Mouse (Mus musculus) hindbrain, embryonic 16.5 days (tissue): ENCODE results near the gene Samd8. TPM values are rescaled to one million over a fixed set of nuclear protein-coding genes. Genes with fewer than 3 reads are reported as not detected.

Experiments used
- ATAC-seq: fragments of 200-750 bp; cut with Nextera tagmentation; 2 replicates; pipeline ENCODE4 v1.8.0; 2017; ENCODE audit warnings: moderate TSS enrichment, moderate library complexity
- H3K27ac ChIP-seq: fragments of 300-500 bp; sonication (generic); 2 replicates; pipeline ENCODE4 v1.5.1; 2014; ENCODE audit warnings: low read depth, mild to moderate bottlenecking, control low read depth, low read length, moderate library complexity
- H3K27me3 ChIP-seq: fragments of 300-500 bp; sonication (generic); replicated peaks from 2 replicates; pipeline ENCODE4 v1.6.1; 2014; ENCODE audit warnings: low read length; ENCODE audit not compliant: control insufficient read depth, insufficient read depth
- H3K36me3 ChIP-seq: fragments of 300-500 bp; sonication (generic); 2 replicates; pipeline ENCODE4 v1.6.1; 2014; ENCODE audit warnings: mild to moderate bottlenecking, low read length, moderate library complexity, mixed read lengths; ENCODE audit not compliant: control insufficient read depth, insufficient read depth
- H3K4me1 ChIP-seq: fragments of 300-500 bp; sonication (generic); 2 replicates; pipeline ENCODE4 v1.6.1; 2014; ENCODE audit warnings: low read depth, low read length; ENCODE audit not compliant: control insufficient read depth, insufficient read depth
- H3K4me2 ChIP-seq: fragments of 300-500 bp; sonication (generic); 2 replicates; pipeline ENCODE4 v1.6.1; 2014; ENCODE audit warnings: mild to moderate bottlenecking, low read length, control low read depth, moderate library complexity
- H3K4me3 ChIP-seq: fragments of 300-500 bp; sonication (generic); 2 replicates; pipeline ENCODE4 v1.5.1; 2014; ENCODE audit warnings: mild to moderate bottlenecking, low read length, control low read depth, moderate library complexity
- H3K9ac ChIP-seq: fragments of 300-500 bp; sonication (generic); 2 replicates; pipeline ENCODE4 v1.6.1; 2014; ENCODE audit warnings: low read depth, mild to moderate bottlenecking, control low read depth, low read length, moderate library complexity
- H3K9me3 ChIP-seq: fragments of 300-500 bp; sonication (generic); 2 replicates; pipeline ENCODE4 v1.6.1; 2014; ENCODE audit warnings: mild to moderate bottlenecking, low read length, moderate library complexity; ENCODE audit not compliant: control insufficient read depth
- WGBS: fragments of 180-500 bp; shearing (Covaris S2); extraction: QIAGEN DNeasy Blood & Tissue Kit; methylation state at CpG from one replicate; pipeline ENCODE4 v1.1.7; 2014; 5-methylcytosine and 5-hydroxymethylcytosine counted together
- polyA plus RNA-seq: library from polyadenylated mRNA; unstranded; fragments of >200 nt; fragmentation: Nextera tagmentation; extraction: Ambion mirVana; gene quantifications from 2 replicates; pipeline ENCODE4 v1.2.1, GENCODE M21; 2015

Gene Samd8
- polyA plus RNA-seq, 1 experiment from 2014 or later: 20.4 TPM

DNA sequence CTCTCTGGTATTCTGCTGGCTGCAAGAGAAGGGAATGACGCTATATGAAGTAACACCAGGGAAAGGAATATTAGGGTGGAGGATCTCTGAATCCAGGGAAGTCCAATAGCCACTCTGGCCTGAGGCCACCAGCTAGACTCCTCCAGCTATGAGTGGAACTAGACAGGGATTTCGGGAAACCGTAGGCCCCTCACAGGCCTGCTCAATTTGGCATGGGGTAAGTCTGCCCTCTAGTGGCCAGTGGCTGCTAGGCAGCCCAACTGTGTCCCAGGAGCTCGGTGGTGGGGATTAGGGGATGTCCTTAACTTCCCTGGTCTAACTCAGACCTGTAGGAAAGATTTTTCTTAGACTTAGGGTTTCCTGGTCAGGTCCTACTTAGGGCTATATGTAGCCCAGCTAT, 8.5 kb upstream of the Samd8 start:
- Histone ChIP-seq H3K36me3 (no peaks in the 10 kb centered on the region), H3K4me3 (no peak overlapping the region), H3K9me3 (no peaks in the 10 kb centered on the region), H3K4me2 (no peak overlapping the region), H3K4me1 (no peaks in the 10 kb centered on the region), H3K27ac (no peak overlapping the region), H3K9ac (no peak overlapping the region), H3K27me3 (no peaks in the 10 kb centered on the region; the same call in 1 of the 2 replicates)
- peak; percentile 86 for ATAC-seq
- 13% methylated on average over 4 of the region's 4 CpGs for WGBS

DNA sequence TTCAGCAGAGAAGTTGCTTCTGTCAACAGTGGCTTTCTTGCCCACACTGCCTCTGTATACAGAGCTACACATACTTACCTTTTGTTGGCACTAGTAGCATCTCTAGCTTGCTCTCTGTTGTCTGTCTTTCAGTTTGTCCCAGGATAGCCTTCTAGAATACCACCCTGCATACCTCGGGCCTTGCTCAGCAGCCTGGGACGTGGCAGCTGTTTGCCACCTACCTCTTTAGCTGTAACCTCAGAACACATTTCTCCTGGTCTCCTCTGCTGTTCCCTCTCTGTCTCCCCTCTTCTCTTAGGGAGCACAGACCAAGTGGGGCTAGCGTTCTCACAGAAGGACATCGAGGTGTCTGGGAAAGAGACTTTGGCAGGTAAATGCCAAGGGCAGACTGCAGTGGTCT, 7.9 kb upstream of the Samd8 start:
- Histone ChIP-seq H3K4me2 (no peak overlapping the region), H3K4me1 (no peaks in the 10 kb centered on the region), H3K4me3 (no peak overlapping the region), H3K27ac (no peak overlapping the region), H3K36me3 (no peaks in the 10 kb centered on the region), H3K27me3 (no peaks in the 10 kb centered on the region; the same call in 1 of the 2 replicates), H3K9ac (no peak overlapping the region), H3K9me3 (no peaks in the 10 kb centered on the region)
- WGBS: 96% methylated on average over 4 of the region's 4 CpGs
- ATAC-seq: no peak

DNA sequence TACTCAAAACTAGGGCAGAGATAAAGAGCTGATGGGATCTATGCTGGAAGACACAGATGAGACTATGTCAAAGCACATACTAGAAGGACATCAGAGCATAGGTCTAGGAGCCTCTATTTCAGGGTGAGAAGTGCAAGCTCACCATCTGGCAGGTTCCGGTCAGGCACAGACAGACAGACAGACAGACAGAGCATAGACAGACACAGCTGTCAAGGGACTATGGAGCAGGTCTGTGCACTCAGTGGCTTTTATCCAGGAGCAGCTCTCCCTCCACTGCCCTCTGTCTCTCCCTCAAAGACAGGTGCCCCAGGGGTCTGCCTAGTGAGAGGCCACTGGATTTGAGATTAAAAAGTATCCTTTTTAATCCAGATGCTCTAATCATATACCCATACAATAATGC, 6.2 kb upstream of the Samd8 start:
- no peak for ATAC-seq
- 95% methylated on average over 1 of the region's 1 CpGs for WGBS

DNA sequence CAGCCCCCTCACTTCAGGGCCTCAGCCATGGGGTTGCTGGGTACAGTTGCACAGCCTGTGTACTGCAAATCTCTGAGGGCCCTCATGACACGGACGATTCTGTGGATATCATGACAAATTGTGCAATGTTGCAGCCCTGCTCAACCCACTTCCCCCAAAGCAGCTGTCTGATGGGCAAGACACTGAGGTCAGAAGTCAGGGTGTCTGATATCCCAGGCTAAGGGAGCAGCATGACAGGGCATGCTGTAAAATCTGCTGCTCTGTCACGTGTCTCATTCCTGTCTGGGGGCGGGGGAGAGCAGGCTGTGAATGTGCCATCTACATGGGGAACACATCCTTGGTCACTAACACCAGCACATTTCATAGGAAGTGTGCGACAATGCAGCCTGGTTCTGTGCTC, 5.2 kb upstream of the Samd8 start:
- Histone ChIP-seq H3K9ac (no peak overlapping the region), H3K4me1 (0 out of 2 replicates have a peak, but pooled peaks cover 2% of the 10 kb centered on the region), H3K36me3 (no peaks in the 10 kb centered on the region), H3K4me2 (no peak overlapping the region), H3K4me3 (no peak overlapping the region), H3K9me3 (no peaks in the 10 kb centered on the region), H3K27me3 (no peaks in the 10 kb centered on the region; the same call in 1 of the 2 replicates), H3K27ac (no peak overlapping the region)
- no peak for ATAC-seq
- 88% methylated on average over 5 of the region's 5 CpGs for WGBS

More for the DNA sequence above, 6.2 kb upstream of the Samd8 start:
- H3K4me2 ChIP-seq: no peak overlapping the region
- H3K9ac ChIP-seq: no peak overlapping the region
- no peaks in the 10 kb centered on the region; the same call in 1 of the 2 replicates for H3K27me3 ChIP-seq
- H3K4me1 ChIP-seq: no peaks in the 10 kb centered on the region
- H3K4me3 ChIP-seq: no peak overlapping the region
- H3K27ac ChIP-seq: no peak overlapping the region
- H3K36me3 ChIP-seq: no peaks in the 10 kb centered on the region
- H3K9me3 ChIP-seq: no peaks in the 10 kb centered on the region

DNA sequence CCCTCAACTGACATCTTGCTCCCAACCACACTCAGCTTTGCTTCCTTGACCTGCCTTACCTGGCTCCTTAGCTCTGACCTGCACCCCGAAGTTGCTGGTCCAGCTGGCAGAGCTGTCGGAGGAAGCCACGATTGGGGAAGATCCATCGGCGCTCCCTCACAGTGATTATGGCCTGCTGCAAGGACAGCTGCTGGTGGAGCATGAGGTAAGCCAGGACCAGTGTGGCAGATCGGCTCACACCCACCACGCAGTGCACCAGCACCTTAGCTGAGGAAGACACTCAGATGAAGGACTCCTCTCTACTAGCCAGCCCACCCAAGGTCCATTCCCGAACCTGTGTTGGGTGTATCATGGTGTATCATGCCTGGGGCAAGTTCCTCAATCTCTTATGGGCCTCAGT, 4.1 kb upstream of the Samd8 start:
- ATAC-seq: no peak
- 88% methylated on average over 8 of the region's 8 CpGs for WGBS
- H3K27me3 ChIP-seq: no peaks in the 10 kb centered on the region; the same call in 1 of the 2 replicates

DNA sequence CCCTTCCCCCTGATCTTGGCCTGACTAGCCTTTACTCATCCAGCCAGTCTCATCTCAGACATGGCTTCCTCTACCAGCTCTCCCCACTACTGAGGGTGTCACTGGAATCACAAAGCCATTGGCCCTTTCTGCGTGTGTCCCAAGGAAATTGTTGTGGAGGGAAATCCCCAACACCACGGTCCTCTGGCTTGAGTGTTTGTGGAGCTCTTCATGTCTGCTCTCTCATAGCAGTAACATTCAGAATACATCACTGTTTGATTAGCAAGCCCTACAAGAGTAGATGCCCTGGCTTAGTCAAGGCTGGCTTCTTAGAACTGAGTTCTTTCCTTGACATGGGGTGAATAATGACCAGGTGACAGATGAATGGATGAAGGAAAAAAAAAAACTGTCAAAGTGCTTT, 3.5 kb upstream of the Samd8 start:
- Histone ChIP-seq H3K9ac (no peak overlapping the region), H3K4me2 (no peak overlapping the region), H3K36me3 (no peaks in the 10 kb centered on the region), H3K27ac (no peak overlapping the region), H3K4me1 (peaks cover 6% of the 10 kb centered on the region), H3K4me3 (no peak overlapping the region), H3K27me3 (no peaks in the 10 kb centered on the region; the same call in 1 of the 2 replicates), H3K9me3 (no peaks in the 10 kb centered on the region)
- WGBS: 90% methylated on average over 2 of the region's 2 CpGs
- no peak for ATAC-seq

More for the DNA sequence above, 4.1 kb upstream of the Samd8 start:
- 0 out of 2 replicates have a peak, but pooled peaks cover 3% of the 10 kb centered on the region for H3K4me1 ChIP-seq
- no peak overlapping the region for H3K4me3 ChIP-seq
- no peak overlapping the region for H3K9ac ChIP-seq
- H3K36me3 ChIP-seq: no peaks in the 10 kb centered on the region
- no peaks in the 10 kb centered on the region for H3K9me3 ChIP-seq
- H3K27ac ChIP-seq: no peak overlapping the region
- no peak overlapping the region for H3K4me2 ChIP-seq

DNA sequence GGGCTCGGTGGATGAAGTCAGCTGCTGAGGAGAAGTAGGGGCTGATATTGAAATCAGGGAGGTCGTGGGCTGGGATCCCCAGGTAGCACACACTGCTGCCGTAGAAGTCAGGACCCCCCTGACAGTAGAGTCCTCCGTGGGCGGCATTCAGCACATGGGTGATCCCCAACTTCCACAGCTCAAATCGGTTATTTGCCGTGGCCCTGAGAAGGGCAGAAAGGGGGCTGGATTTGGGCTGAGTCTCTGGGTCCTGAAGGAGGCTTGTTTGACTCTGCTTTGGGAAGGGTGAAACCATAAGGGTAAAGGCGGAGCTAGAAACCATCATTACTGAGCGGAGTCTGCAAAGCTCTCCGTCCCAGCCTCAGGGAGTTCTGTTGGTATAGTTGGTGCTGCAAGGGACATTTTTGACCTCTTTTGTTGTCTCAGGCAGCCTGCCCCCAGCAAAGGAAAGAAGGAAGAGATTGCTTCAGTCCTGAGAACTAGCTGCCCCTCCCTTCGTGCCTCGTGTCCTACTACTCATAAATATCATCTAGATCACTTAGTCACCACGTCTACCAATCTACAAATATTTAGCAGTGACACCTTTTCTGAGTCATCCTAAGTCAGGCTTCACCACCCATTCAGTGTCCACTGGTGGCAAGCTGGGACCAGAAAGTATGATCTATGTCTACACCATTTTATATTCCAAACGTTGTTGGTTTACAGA, 2.7 kb upstream of the Samd8 start:
- Histone ChIP-seq H3K9ac (no peak overlapping the region), H3K27ac (no peak overlapping the region), H3K4me3 (no peak overlapping the region), H3K4me1 (peaks cover 13% of the 10 kb centered on the region), H3K27me3 (no peaks in the 10 kb centered on the region), H3K36me3 (no peaks in the 10 kb centered on the region), H3K4me2 (no peak overlapping the region), H3K9me3 (no peaks in the 10 kb centered on the region)
- WGBS: 80% methylated on average over 14 of the region's 14 CpGs
- no peak for ATAC-seq

DNA sequence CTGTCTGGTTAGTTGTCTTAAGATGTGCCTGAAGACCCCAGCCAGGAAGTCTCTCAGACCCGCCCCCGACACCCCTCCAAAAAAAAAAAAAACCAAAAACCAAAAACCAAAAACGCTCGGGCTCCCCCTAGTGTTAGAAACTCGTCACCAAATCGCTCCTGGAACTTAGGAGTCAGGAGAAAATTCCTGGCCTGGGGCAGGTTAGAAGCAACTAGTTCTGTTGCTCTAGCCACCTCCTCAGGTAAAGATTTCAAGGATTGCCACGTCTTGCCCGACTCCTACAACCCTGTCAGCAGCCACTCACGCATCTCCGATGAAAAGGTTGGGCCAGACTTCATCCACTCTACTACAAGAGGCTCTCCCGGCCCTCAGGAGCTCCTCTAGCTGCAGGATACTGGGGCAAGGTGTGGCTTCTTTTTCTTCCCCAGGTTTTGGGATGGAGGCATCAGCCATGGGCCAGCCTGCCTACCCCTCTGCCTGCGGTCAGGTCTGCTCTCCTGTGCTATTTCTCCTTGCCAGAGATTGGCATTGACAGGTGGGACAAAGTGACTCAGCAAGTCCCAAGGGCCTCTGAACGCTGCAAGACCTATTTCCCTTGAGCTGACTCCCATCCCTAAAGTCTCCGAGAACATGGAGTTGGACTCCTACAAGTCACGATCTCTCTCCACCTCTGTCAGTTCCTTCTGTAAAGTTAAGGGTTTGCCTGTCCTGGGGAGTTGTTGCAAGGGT, 2.0 kb upstream of the Samd8 start:
- Histone ChIP-seq H3K9me3 (no peaks in the 10 kb centered on the region), H3K27ac (no peak overlapping the region), H3K4me3 (no peak overlapping the region), H3K27me3 (no peaks in the 10 kb centered on the region), H3K4me2 (no peak overlapping the region), H3K9ac (no peak overlapping the region), H3K36me3 (no peaks in the 10 kb centered on the region), H3K4me1 (peaks cover 16% of the 10 kb centered on the region)
- 44% methylated on average over 15 of the region's 15 CpGs for WGBS
- no peak for ATAC-seq

DNA sequence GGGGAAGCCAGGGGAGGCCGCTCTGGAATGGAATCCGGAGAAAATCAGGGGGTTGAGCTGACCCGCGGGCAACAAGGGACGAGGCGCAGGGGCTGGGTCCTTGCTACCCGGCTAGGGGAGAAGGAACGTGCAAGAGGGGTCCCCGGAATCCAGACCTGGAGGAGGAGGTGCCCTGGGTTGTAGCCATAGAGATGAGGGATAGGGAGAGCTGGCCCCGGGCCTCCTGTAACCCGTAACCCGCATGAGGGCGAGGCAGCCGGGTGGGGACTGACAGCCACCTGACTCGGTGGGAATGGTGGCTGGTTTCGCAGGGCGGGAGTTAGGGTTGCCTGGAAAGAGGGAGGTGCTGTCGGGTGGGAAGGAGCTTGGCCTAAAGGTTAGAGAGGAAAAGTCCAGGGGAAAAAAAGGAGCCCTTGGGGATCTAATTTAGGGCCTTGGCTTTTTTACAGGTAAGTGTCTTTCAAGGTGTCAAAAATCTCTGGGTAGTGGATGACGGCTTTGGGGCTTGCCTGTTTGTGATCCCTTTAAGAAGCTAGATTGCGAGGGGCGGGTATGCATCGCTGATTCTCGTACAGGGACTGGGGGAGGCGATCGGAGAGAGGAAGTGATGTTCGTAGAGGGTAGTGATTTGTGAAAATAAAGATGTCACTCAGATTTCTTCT, 681 bp downstream of the Samd8 start, which contains the start of gene Dusp13:
TSS of gene Dusp13 (minus strand) at position 301 of the 662 bp plus-strand sequence.
- Histone ChIP-seq H3K27me3 (no peaks in the 10 kb centered on the region), H3K36me3 (no peaks in the 10 kb centered on the region), H3K4me1 (peaks cover 16% of the 10 kb centered on the region), H3K4me2 (peak within 1 kb of the TSS; percentile 73), H3K9ac (peak within 1 kb of the TSS; percentile 93), H3K9me3 (no peaks in the 10 kb centered on the region), H3K4me3 (peak within 1 kb of the TSS; percentile 100), H3K27ac (peak within 1 kb of the TSS; percentile 92)
- peak; percentile 69 for ATAC-seq
- under 1% methylated on average over 26 of the region's 26 CpGs for WGBS
